Mouse (Mus musculus) cortical plate, adult 2 months (tissue): ENCODE results near the gene 1190005I06Rik.

Experiments used
- CTCF ChIP-seq: fragments of 200-500 bp; IDR thresholded peaks from 2 replicates; pipeline ENCODE4 v1.5.1; 2011; ENCODE audit warnings: mild to moderate bottlenecking, control low read depth, low read length; ENCODE audit not compliant: insufficient read depth; ENCODE audit errors: extremely low read depth
- POLR2A ChIP-seq: fragments of 200-500 bp; IDR thresholded peaks from 2 replicates; pipeline ENCODE4 v1.6.1; 2011; ENCODE audit warnings: mild to moderate bottlenecking, low read length, control low read depth; ENCODE audit not compliant: insufficient read depth; ENCODE audit errors: extremely low read depth

GRCm38 (mm10) chr8:120644663-120645062 lies 2.8 kb downstream of the 1190005I06Rik start:
- no peak for TF ChIP-seq CTCF
- no peak for TF ChIP-seq POLR2A
